Mouse (Mus musculus) thymus, adult 2 months (tissue): Measurements from ENCODE around the gene Atp5e. TPM values are rescaled to one million over a fixed set of nuclear protein-coding genes. Genes with fewer than 3 reads are reported as not detected.
A peak's percentile ranks its signal among the peaks of the same experiment; 100 is the strongest.

ENCODE experiments used
- DNase-seq: peaks from one replicate; pipeline ENCODE4 v3.0.0; 2021
- H3K27ac ChIP-seq: fragments of 200-500 bp; 2 replicates; pipeline ENCODE4 v1.5.1; 2012; ENCODE audit warnings: low read length, control low read depth; ENCODE audit not compliant: control insufficient read depth, insufficient read depth
- H3K27me3 ChIP-seq: fragments of 200-500 bp; 2 replicates; pipeline ENCODE4 v1.6.1; 2012; ENCODE audit warnings: mild to moderate bottlenecking, low read length, moderate library complexity, mixed read lengths; ENCODE audit not compliant: control insufficient read depth, insufficient read depth
- H3K36me3 ChIP-seq: fragments of 200-500 bp; 2 replicates; pipeline ENCODE4 v1.6.1; 2012; ENCODE audit warnings: mild to moderate bottlenecking, low read length, moderate library complexity; ENCODE audit not compliant: control insufficient read depth, insufficient read depth
- H3K4me1 ChIP-seq: fragments of 200-500 bp; replicated peaks from 2 replicates; pipeline ENCODE4 v1.6.1; 2012; ENCODE audit warnings: low read length; ENCODE audit not compliant: control insufficient read depth, insufficient read depth
- H3K4me3 ChIP-seq: fragments of 200-500 bp; 2 replicates; pipeline ENCODE4 v1.5.1; 2012; ENCODE audit warnings: mild to moderate bottlenecking, low read length, control low read depth, moderate library complexity; ENCODE audit not compliant: control insufficient read depth, insufficient read depth
- CTCF ChIP-seq: fragments of 200-500 bp; IDR thresholded peaks from 2 replicates; pipeline ENCODE4 v1.5.1; 2012; ENCODE audit warnings: mild to moderate bottlenecking, control low read depth, low read length, moderate library complexity, borderline replicate concordance; ENCODE audit not compliant: control insufficient read depth, poor library complexity, insufficient read depth; ENCODE audit errors: extremely low read depth
- POLR2A ChIP-seq: fragments of 200-500 bp; IDR thresholded peaks from 2 replicates; pipeline ENCODE4 v1.6.1; 2012; ENCODE audit warnings: mild to moderate bottlenecking, low read length, control low read depth, moderate library complexity; ENCODE audit not compliant: control insufficient read depth, poor library complexity, insufficient read depth; ENCODE audit errors: extremely low read depth
- WGBS: fragments of 180-500 bp; shearing (Covaris S2); methylation state at CpG from one replicate; pipeline ENCODE4 v1.1.7; 2018; 5-methylcytosine and 5-hydroxymethylcytosine counted together
- polyA plus RNA-seq: library from polyadenylated mRNA; depleted of rRNA; stranded (reverse); fragments of >200 nt; gene quantifications from 2 replicates; pipeline ENCODE4 v1.2.3, GENCODE M21; 2012; rRNA removed

The Atp5e gene
- polyA plus RNA-seq, 1 experiment = 315 TPM

- H3K27ac ChIP-seq = no peak overlapping the region
- 98% methylated on average over 11 of the region's 11 CpGs for WGBS
- no peaks in the 10 kb centered on the region for H3K27me3 ChIP-seq
These were observed 39.4 kb downstream of the Atp5e start for GRCm38 (mm10) chr2:174424301-174425085.

GRCm38 (mm10) chr2:174421107-174421506 is 42.8 kb downstream of the Atp5e start:
- WGBS = 96% methylated on average over 6 of the region's 6 CpGs
- no peak for TF ChIP-seq CTCF
- TF ChIP-seq POLR2A = no peak
- no peak overlapping the region for H3K4me3 ChIP-seq
- H3K36me3 ChIP-seq = peaks cover 17% of the 10 kb centered on the region
- DNase-seq = no peak
- H3K27me3 ChIP-seq = no peaks in the 10 kb centered on the region
- H3K4me1 ChIP-seq = peaks cover 5% of the 10 kb centered on the region
- H3K27ac ChIP-seq = no peak overlapping the region

More at GRCm38 (mm10) chr2:174424301-174425085, 39.4 kb downstream of the Atp5e start:
- Histone ChIP-seq H3K4me3 (no peak overlapping the region), H3K4me1 (no peaks in the 10 kb centered on the region), H3K36me3 (peaks cover 37% of the 10 kb centered on the region)
- no peak for TF ChIP-seq POLR2A
- TF ChIP-seq CTCF = no peak
- DNase-seq = no peak

DNA sequence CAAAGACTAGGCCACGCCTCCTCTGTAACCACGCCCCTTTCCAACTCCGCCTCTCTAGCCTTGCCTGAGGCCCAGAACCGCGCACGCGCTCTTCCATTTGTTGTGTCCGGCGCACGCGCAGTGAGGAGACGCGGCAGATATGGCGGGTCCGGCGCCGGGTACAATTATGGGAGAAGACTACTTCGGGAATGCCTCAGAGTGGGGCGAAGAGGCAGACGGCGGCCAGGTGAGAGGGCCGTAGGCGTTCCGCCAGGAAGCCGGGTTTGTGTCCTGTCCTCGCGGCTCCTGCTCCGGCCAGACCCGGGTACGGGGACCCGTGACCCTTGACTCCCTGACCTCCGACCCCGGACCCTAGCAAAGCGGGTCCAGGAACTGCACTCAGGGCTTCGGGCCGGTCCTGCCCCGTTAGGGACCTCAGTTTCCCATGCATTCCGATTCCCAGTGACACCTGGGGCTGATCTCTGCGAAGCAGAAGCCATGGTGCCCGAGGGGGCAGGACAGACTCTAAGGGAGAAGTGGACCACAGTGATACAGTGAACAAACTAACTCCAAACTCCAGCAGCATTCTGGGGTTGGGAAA is 48.1 kb downstream of the Atp5e start, which contains the start of gene Nelfcd:
TSS of gene Nelfcd (plus strand) at position 74 of the 580 bp plus-strand sequence.
- TF ChIP-seq CTCF (peak; percentile 35; the same call in 1 of the 2 replicates), POLR2A (peak; percentile 76)
- H3K27ac ChIP-seq = no peak within 1 kb of the TSS
- peak; percentile 94 for DNase-seq
- H3K4me1 ChIP-seq = peaks cover 6% of the 10 kb centered on the region
- WGBS = under 1% methylated on average over 40 of the region's 40 CpGs
- H3K27me3 ChIP-seq = no peaks in the 10 kb centered on the region
- peak within 1 kb of the TSS; percentile 83 for H3K4me3 ChIP-seq
- H3K36me3 ChIP-seq = no peaks in the 10 kb centered on the region; the same call in 1 of the 2 replicates

DNA sequence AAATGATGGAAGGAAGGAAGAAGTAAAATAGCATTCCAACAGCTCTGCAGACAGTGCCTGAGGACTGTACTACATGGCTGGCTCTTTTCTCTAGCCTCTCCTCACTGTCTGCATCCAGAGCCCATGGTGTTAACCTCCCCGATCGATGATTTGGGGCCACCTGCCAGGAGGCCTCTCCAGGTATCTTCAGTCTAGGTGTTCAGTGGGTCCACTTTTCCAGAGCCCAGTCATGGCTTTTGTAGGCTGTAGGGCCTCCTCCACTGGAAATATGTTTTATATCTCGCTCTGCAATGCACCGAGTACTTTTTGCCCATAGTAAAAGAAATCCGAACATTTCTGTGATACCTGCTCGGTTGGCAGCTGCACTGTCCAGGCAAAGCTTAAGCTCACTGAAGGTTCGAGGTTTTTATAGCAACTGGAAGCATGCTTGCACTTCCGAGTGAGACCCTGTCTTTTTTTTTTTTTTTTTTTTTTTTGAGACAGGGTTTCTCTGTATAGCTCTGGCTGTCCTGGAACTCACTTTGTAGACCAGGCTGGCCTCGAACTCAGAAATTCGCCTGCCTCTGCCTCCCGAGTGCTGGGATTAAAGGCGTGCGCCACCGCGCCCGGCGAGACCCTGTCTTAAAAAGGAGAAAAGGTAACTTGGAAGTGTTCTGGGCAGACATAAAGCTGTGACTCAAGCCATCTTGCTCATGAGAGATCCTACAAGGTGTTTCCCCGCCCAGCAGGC is 48.7 kb downstream of the Atp5e start:
- Histone ChIP-seq H3K36me3 (no peaks in the 10 kb centered on the region; the same call in 1 of the 2 replicates), H3K4me3 (no peak overlapping the region), H3K4me1 (peaks cover 6% of the 10 kb centered on the region), H3K27me3 (no peaks in the 10 kb centered on the region), H3K27ac (no peak overlapping the region)
- TF ChIP-seq CTCF (no peak), POLR2A (no peak)
- DNase-seq = no peak
- WGBS = 61% methylated on average over 18 of the region's 18 CpGs

DNA sequence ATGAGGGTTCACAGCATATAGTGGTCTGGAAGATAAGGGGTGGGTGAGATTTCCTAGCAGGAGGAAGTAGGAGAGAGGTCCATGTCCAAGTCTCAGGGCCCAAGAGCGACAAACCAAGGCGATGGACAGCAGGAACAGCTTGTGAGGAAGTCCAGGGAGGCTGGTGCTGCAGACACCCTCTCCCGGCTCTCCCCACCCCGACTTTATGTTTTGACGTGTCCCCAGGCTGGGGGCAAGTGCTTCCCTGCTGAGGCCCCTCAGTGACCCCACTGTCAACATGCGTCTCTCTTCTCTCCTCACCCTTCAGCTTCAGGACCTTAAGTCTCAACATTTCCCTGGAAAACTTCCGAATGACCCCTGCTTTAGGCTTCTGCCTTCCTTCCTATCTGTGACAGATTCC is 50.8 kb downstream of the Atp5e start:
- WGBS = 87% methylated on average over 7 of the region's 7 CpGs
- H3K4me1 ChIP-seq = peaks cover 6% of the 10 kb centered on the region
- TF ChIP-seq CTCF = no peak
- TF ChIP-seq POLR2A = no peak
- no peak overlapping the region for H3K27ac ChIP-seq
- DNase-seq = no peak
- H3K4me3 ChIP-seq = no peak overlapping the region
- no peaks in the 10 kb centered on the region for H3K27me3 ChIP-seq
- H3K36me3 ChIP-seq = no peaks in the 10 kb centered on the region

Other genes with a start within 250 kb of the Atp5e start
- 681 and 716 TPM in 2 replicates for gene Gnas, start 179.8 kb downstream of the Atp5e start, polyA plus RNA-seq
- gene Gm20721, start 117.4 kb downstream of the Atp5e start, polyA plus RNA-seq = 0.07 and 0.14 TPM in 2 replicates
- gene Nelfcd, start 48.3 kb downstream of the Atp5e start, polyA plus RNA-seq = 99.3 and 107 TPM in 2 replicates
- gene Ctsz, start 25.1 kb downstream of the Atp5e start, polyA plus RNA-seq = 252 and 284 TPM in 2 replicates
- 0.48 and 1.6 TPM in 2 replicates for gene Tubb1, start 13.4 kb downstream of the Atp5e start, polyA plus RNA-seq
- 62.8 and 67.4 TPM in 2 replicates for gene Prelid3b, start 9.0 kb upstream of the Atp5e start, polyA plus RNA-seq
- gene Zfp831, start 179.4 kb upstream of the Atp5e start, polyA plus RNA-seq = 3.1 TPM in 2 replicates